In the genomic region with DNA sequence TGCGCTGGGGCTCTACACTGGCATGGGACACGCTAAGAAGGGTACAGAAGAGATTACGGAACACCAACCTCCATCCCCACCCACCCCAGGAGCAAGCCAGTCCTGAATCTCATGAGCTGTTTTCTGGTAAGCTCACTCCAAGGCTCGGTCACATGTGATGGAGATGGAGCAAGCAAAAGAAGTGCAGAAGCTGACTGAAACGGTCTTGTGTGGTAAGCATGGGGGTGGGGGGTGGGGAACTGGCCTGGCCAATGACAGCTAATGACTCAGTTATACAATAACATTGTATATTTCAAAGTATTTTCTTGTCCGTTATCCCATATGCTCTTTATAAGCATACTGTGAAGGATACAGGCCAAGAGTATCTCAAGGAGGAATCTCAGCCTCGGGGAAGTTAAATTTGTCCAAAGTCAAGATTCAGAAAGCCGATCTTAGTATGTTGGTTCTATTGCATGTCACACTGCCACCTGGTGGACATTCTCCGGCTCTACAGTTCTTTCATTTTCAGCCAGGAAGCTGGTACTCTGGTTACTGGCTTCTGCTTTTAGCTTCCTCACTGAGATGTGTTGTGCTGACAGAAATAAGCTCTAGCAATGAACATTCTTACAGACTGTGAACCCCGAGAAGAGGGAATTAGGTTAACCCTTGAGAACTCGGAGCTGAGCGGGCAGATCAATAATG, we compare ENCODE assay signal across 10 mouse cellular contexts. TPM values are rescaled to one million over a fixed set of nuclear protein-coding genes. Genes with fewer than 3 reads are reported as not detected.
A peak's percentile ranks its signal among the peaks of the same experiment; 100 is the strongest.
DNase-seq lines count a peak whose midpoint lies in the region; ATAC-seq lines count a peak whose summit lies in the region.
"Had no signal": no experiment of that assay in that cellular context is flagged by ENCODE, and none has a peak within 500 bp of the region (broad histone marks: within the 10 kb centered on the region; RNA-seq: fewer than 3 reads in every experiment).

No protein-coding gene starts in this region.

- peak; percentile 48 for DNase-seq in adrenal gland, postnatal 10 days
- no peak for DNase-seq in adrenal gland, postnatal 4 days (ENCODE audit: low spot score in 2 of 2)
- peak; percentile 67 for DNase-seq in MN1 (ENCODE audit: low spot score)
- peak; percentile 62 for DNase-seq in embryonic facial prominence, embryonic 10.5 days (ENCODE audit: low spot score)

- ATAC-seq in hematopoietic stem cell, adult 5-6 weeks (replicated peaks in 1 of 2; ENCODE audit: insufficient read depth in 1 of 2, low FRiP score in 2 of 2, low TSS enrichment in 1 of 2, low read depth in 1 of 2, poor library complexity in 2 of 2, severe bottlenecking in 2 of 2) = peak; percentile 86
- ATAC-seq in limb, embryonic 12.5 days (ENCODE audit: insufficient number of reproducible peaks, insufficient read depth, low FRiP score, low TSS enrichment, low read depth) = peak; percentile 63
- ATAC-seq in midbrain, embryonic 13.5 days = peak; percentile 46
- no peak for ATAC-seq in stomach, embryonic 16.5 days (ENCODE audit: insufficient read depth, low FRiP score)

- no peak overlapping the region for H3K9ac ChIP-seq in limb, embryonic 12.5 days (replicated peaks)
- H3K9ac ChIP-seq in midbrain, embryonic 13.5 days (replicated peaks) = no peak overlapping the region
- no peak overlapping the region for H3K9ac ChIP-seq in stomach, embryonic 16.5 days (ENCODE audit: low read length)

- no peak overlapping the region for H3K27ac ChIP-seq in embryonic facial prominence, embryonic 10.5 days (replicated peaks)
- no peak overlapping the region for H3K27ac ChIP-seq in limb, embryonic 12.5 days
- H3K27ac ChIP-seq in midbrain, embryonic 13.5 days = no peak overlapping the region
- H3K27ac ChIP-seq in stomach, embryonic 16.5 days (ENCODE audit: low read length) = no peak overlapping the region

- no peaks in the 10 kb centered on the region for H3K9me3 ChIP-seq in embryonic facial prominence, embryonic 10.5 days
- no peaks in the 10 kb centered on the region for H3K9me3 ChIP-seq in limb, embryonic 12.5 days
- H3K9me3 ChIP-seq in midbrain, embryonic 13.5 days = no peaks in the 10 kb centered on the region
- no peaks in the 10 kb centered on the region for H3K9me3 ChIP-seq in stomach, embryonic 16.5 days (replicated peaks; ENCODE audit: control insufficient read depth, low read length)

- peak overlapping the region; percentile 28 for H3K4me3 ChIP-seq in embryonic facial prominence, embryonic 10.5 days
- H3K4me3 ChIP-seq in limb, embryonic 12.5 days (replicated peaks) = 0 out of 2 replicates have a peak overlapping the region, but pooled peaks have one; percentile 2
- no peak overlapping the region for H3K4me3 ChIP-seq in midbrain, embryonic 13.5 days (replicated peaks)
- no peak overlapping the region for H3K4me3 ChIP-seq in stomach, embryonic 16.5 days (replicated peaks; ENCODE audit: low read length)

- peak overlapping the region; percentile 41 for H3K4me2 ChIP-seq in limb, embryonic 12.5 days
- H3K4me2 ChIP-seq in midbrain, embryonic 13.5 days (replicated peaks) = peak overlapping the region; percentile 35
- H3K4me2 ChIP-seq in stomach, embryonic 16.5 days (ENCODE audit: low read depth, low read length) = peak overlapping the region; percentile 30; the same call in 1 of the 2 replicates

- H3K27me3 ChIP-seq in embryonic facial prominence, embryonic 10.5 days (replicated peaks; ENCODE audit: low read depth, poor library complexity, severe bottlenecking) = peaks cover 5% of the 10 kb centered on the region; the same call in 1 of the 2 replicates
- 0 out of 2 replicates have a peak, but pooled peaks cover 5% of the 10 kb centered on the region for H3K27me3 ChIP-seq in limb, embryonic 12.5 days
- no peaks in the 10 kb centered on the region for H3K27me3 ChIP-seq in midbrain, embryonic 13.5 days
- no peaks in the 10 kb centered on the region for H3K27me3 ChIP-seq in stomach, embryonic 16.5 days (ENCODE audit: control insufficient read depth, insufficient read depth, low read length)

- WGBS in embryonic facial prominence, embryonic 10.5 days = 13% methylated on average over 12 of the region's 12 CpGs
- WGBS in limb, embryonic 12.5 days = 19% methylated on average over 12 of the region's 12 CpGs
- WGBS in midbrain, embryonic 13.5 days = 11% methylated on average over 12 of the region's 12 CpGs
- WGBS in stomach, embryonic 16.5 days = 14% methylated on average over 12 of the region's 12 CpGs

- no peaks in the 10 kb centered on the region for H3K36me3 ChIP-seq in embryonic facial prominence, embryonic 10.5 days (replicated peaks)
- H3K36me3 ChIP-seq in limb, embryonic 12.5 days = no peaks in the 10 kb centered on the region
- no peaks in the 10 kb centered on the region for H3K36me3 ChIP-seq in midbrain, embryonic 13.5 days
- H3K36me3 ChIP-seq in stomach, embryonic 16.5 days (ENCODE audit: control insufficient read depth, insufficient read depth, low read length) = no peaks in the 10 kb centered on the region

- H3K4me1 ChIP-seq in embryonic facial prominence, embryonic 10.5 days = peaks cover 8% of the 10 kb centered on the region
- 0 out of 2 replicates have a peak, but pooled peaks cover 4% of the 10 kb centered on the region for H3K4me1 ChIP-seq in limb, embryonic 12.5 days (replicated peaks)
- H3K4me1 ChIP-seq in midbrain, embryonic 13.5 days (replicated peaks) = peaks cover 7% of the 10 kb centered on the region; the same call in 1 of the 2 replicates
- H3K4me1 ChIP-seq in stomach, embryonic 16.5 days (ENCODE audit: control insufficient read depth, insufficient read depth, low read length) = no peaks in the 10 kb centered on the region

RNA-seq across cellular contexts. Expression of a gene that starts 4.2 kb away (rescaled TPM):
- total RNA-seq in adrenal gland, postnatal 10 days (2021) = not detected
- not detected for total RNA-seq in adrenal gland, postnatal 4 days (2021)
- polyA plus RNA-seq in embryonic facial prominence, embryonic 10.5 days (2016; fragmentation: Nextera tagmentation; extraction: Ambion mirVana) = 0.54 and 0.76 TPM in 2 replicates
- total RNA-seq in hematopoietic stem cell, adult 5-6 weeks (2017) = 2.6 TPM in 1 of 2 replicates, not detected in the other
- polyA plus RNA-seq in limb, embryonic 12.5 days (2016; fragmentation: Nextera tagmentation; extraction: Ambion mirVana) = 0.46 and 0.78 TPM in 2 replicates
- 0.49 and 0.50 TPM in 2 replicates for polyA plus RNA-seq in midbrain, embryonic 13.5 days (2015; fragmentation: Nextera tagmentation; extraction: Ambion mirVana)
- 0.39 and 1.8 TPM in 2 replicates for polyA plus RNA-seq in stomach, embryonic 16.5 days (2015; fragmentation: Nextera tagmentation; extraction: Ambion mirVana)
- total RNA-seq: layer of hippocampus, adult 8-10 months had no signal

RNA-seq across cellular contexts. Expression of a gene that starts 15.6 kb away (rescaled TPM):
- total RNA-seq in adrenal gland, postnatal 10 days (2021) = 10 to 100 TPM; 19.4 to 20.4 TPM
- total RNA-seq in adrenal gland, postnatal 4 days (2021) = 10 to 100 TPM; 17.7 to 19.1 TPM
- 10.3 and 10.9 TPM in 2 replicates for polyA plus RNA-seq in embryonic facial prominence, embryonic 10.5 days (2016; fragmentation: Nextera tagmentation; extraction: Ambion mirVana)
- 0.65 and 1.3 TPM in 2 replicates for total RNA-seq in hematopoietic stem cell, adult 5-6 weeks (2017)
- 6.6 and 7.4 TPM in 2 replicates for polyA plus RNA-seq in limb, embryonic 12.5 days (2016; fragmentation: Nextera tagmentation; extraction: Ambion mirVana)
- polyA plus RNA-seq in midbrain, embryonic 13.5 days (2015; fragmentation: Nextera tagmentation; extraction: Ambion mirVana) = 45.9 and 58.2 TPM in 2 replicates
- polyA plus RNA-seq in stomach, embryonic 16.5 days (2015; fragmentation: Nextera tagmentation; extraction: Ambion mirVana) = 10.2 and 11.3 TPM in 2 replicates

RNA-seq across cellular contexts. Expression of a gene that starts 35.1 kb away (rescaled TPM):
- total RNA-seq in adrenal gland, postnatal 10 days (2021) = 100 to 1,000 TPM; 238 to 252 TPM
- 100 to 1,000 TPM; 283 to 294 TPM for total RNA-seq in adrenal gland, postnatal 4 days (2021)
- polyA plus RNA-seq in embryonic facial prominence, embryonic 10.5 days (2016; fragmentation: Nextera tagmentation; extraction: Ambion mirVana) = 664 and 683 TPM in 2 replicates
- 275 and 278 TPM in 2 replicates for total RNA-seq in hematopoietic stem cell, adult 5-6 weeks (2017)
- polyA plus RNA-seq in limb, embryonic 12.5 days (2016; fragmentation: Nextera tagmentation; extraction: Ambion mirVana) = 656 and 692 TPM in 2 replicates
- 560 and 579 TPM in 2 replicates for polyA plus RNA-seq in midbrain, embryonic 13.5 days (2015; fragmentation: Nextera tagmentation; extraction: Ambion mirVana)
- 480 and 497 TPM in 2 replicates for polyA plus RNA-seq in stomach, embryonic 16.5 days (2015; fragmentation: Nextera tagmentation; extraction: Ambion mirVana)

RNA-seq across cellular contexts. Expression of a gene that starts 45.1 kb away (rescaled TPM):
- total RNA-seq in adrenal gland, postnatal 10 days (2021) = 10 to 100 TPM in 1 of 2 experiments, 1 to 10 TPM in 1; 7.3 to 11.7 TPM
- 10 to 100 TPM; 11.7 to 14.9 TPM for total RNA-seq in adrenal gland, postnatal 4 days (2021)
- 25.3 and 26.0 TPM in 2 replicates for polyA plus RNA-seq in embryonic facial prominence, embryonic 10.5 days (2016; fragmentation: Nextera tagmentation; extraction: Ambion mirVana)
- total RNA-seq in hematopoietic stem cell, adult 5-6 weeks (2017) = 13.8 and 25.6 TPM in 2 replicates
- 18.4 and 20.6 TPM in 2 replicates for polyA plus RNA-seq in limb, embryonic 12.5 days (2016; fragmentation: Nextera tagmentation; extraction: Ambion mirVana)
- 17.0 and 18.7 TPM in 2 replicates for polyA plus RNA-seq in midbrain, embryonic 13.5 days (2015; fragmentation: Nextera tagmentation; extraction: Ambion mirVana)
- 16.5 and 17.5 TPM in 2 replicates for polyA plus RNA-seq in stomach, embryonic 16.5 days (2015; fragmentation: Nextera tagmentation; extraction: Ambion mirVana)

RNA-seq across cellular contexts. Expression of a gene that starts 48.7 kb away (rescaled TPM):
- total RNA-seq in adrenal gland, postnatal 10 days (2021) = 1 to 10 TPM; 2.4 to 6.3 TPM
- 1 to 10 TPM; 3.4 to 5.4 TPM for total RNA-seq in adrenal gland, postnatal 4 days (2021)
- 0.44 and 1.2 TPM in 2 replicates for polyA plus RNA-seq in embryonic facial prominence, embryonic 10.5 days (2016; fragmentation: Nextera tagmentation; extraction: Ambion mirVana)
- total RNA-seq in hematopoietic stem cell, adult 5-6 weeks (2017) = not detected in 2 replicates
- polyA plus RNA-seq in limb, embryonic 12.5 days (2016; fragmentation: Nextera tagmentation; extraction: Ambion mirVana) = 0.14 and 0.31 TPM in 2 replicates
- polyA plus RNA-seq in midbrain, embryonic 13.5 days (2015; fragmentation: Nextera tagmentation; extraction: Ambion mirVana) = 14.8 and 15.2 TPM in 2 replicates
- polyA plus RNA-seq in stomach, embryonic 16.5 days (2015; fragmentation: Nextera tagmentation; extraction: Ambion mirVana) = 2.2 and 2.5 TPM in 2 replicates
- polyA plus RNA-seq: C2C12 had no signal

Comparison
In these comparisons a context has a peak if more than half of its experiments do, and no peak if none do; other contexts are left out.
1. DNase-seq: peak in adrenal gland, postnatal 10 days (single experiment), MN1 (single experiment) and embryonic facial prominence, embryonic 10.5 days (single experiment); none in adrenal gland, postnatal 4 days (0 of 2).
2. H3K4me3 ChIP-seq: peak in embryonic facial prominence, embryonic 10.5 days (single experiment) and limb, embryonic 12.5 days (single experiment); none in midbrain, embryonic 13.5 days (single experiment) and stomach, embryonic 16.5 days (single experiment).
3. Peak in every context shown above with its lines, with median percentiles within 50 percentile points of each other: H3K4me2 ChIP-seq.